Mouse (Mus musculus): ENCODE results near the gene Zhx3.

DNA sequence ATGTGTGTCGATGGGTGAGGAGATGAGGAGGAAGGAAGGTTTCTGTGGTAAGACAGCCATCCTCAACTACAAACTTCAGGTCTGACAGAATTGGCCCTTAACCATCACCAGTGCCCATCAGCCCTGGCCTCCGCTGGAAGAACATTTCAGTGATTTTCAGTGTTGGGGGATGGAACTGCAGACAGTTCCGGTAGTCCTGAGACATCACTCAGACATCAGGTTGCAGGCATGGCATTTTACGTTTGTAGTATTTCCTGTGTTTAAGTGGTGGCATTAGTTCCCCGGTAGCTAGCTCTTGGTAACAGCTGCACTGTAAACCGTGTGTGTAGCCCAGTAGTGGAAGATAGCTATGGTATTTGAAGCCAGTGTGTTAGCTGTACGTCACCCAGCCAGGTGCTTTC is 139.7 kb downstream of the Zhx3 start:
- TF ChIP-seq MAX (IDR thresholded peaks at IDR 0.05) (no peak), CTCF (IDR thresholded peaks at IDR 0.05; ENCODE audit: control insufficient read depth, insufficient read depth, insufficient read length) (no peak)

Data from C2C12 (cell line).